Mouse (Mus musculus) neutrophil, adult 83 days (primary cell): ENCODE results near the gene Cyren. TPM values are rescaled to one million over a fixed set of nuclear protein-coding genes. Genes with fewer than 3 reads are reported as not detected.

Experiments
- total RNA-seq, 2 experiments: library from RNA; stranded (reverse); gene quantifications; one replicate each; pipeline ENCODE4 v1.2.4; 2023

Gene Cyren
- 10 to 100 TPM; 10.4 to 12.1 TPM for total RNA-seq

DNA sequence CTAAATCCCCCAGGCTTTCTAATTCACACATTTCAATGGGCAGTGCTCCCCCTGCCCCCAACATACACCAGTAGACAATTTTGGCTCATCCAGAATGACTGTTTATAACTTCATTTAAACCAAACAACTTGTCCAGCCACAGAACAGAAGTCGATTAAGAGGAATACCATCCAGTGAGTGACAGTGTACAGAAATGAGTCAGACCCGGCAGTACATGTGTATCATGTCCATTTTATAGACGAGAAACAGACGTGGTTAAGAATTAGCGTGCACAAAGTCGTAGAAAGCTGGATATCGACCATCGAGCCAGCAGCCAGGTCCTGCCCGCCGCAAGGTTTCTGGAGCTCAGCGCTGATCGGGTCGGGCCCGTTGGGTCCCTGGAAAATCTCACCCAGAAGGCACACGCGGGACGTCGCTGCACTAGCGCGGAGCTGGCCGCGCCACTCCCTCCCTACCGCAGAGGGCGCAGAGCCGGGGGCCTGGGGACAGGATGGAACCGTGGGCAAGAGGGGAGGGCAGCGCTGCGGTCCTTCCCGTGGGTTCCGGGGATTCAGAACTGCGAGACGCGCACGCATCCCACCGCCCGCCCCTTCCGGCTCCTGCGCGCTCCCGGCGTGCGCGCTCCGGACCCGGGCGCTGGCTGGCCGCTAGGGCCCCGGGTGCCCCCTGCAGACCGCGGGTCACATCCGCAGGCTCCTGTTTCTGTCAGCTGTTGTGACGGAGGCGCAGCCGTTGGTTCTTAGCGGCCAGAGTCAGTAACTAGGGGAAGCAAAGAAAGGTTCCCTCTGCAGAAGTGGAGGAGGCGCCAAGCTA, at the start of gene Cyren:
Cyren (minus strand) TSS at position 552 of the 813 bp plus-strand sequence.

DNA sequence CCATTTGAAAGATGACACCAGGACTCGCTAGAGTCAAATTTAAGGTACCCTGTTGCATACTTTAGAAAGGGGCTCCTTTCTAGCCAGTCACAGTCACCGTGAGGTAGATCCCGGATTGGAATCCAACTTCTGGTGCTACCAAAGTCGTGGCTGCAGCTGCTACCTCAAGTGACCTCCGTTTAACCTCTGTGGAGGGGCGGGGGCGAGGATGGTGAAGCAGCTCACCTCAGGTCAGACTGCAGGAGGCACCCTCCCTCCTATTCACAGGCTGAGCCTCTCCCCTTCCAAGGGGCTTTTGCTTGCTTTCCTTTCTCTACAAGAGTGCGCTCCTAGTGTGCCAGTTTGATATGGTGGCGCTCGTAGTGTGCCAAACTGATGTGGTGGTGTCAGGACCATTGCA, 42.1 kb upstream of the Cyren start, which contains the start of gene Stra8:
Stra8 (plus strand) TSS at position 208 of the 400 bp plus-strand sequence.

DNA sequence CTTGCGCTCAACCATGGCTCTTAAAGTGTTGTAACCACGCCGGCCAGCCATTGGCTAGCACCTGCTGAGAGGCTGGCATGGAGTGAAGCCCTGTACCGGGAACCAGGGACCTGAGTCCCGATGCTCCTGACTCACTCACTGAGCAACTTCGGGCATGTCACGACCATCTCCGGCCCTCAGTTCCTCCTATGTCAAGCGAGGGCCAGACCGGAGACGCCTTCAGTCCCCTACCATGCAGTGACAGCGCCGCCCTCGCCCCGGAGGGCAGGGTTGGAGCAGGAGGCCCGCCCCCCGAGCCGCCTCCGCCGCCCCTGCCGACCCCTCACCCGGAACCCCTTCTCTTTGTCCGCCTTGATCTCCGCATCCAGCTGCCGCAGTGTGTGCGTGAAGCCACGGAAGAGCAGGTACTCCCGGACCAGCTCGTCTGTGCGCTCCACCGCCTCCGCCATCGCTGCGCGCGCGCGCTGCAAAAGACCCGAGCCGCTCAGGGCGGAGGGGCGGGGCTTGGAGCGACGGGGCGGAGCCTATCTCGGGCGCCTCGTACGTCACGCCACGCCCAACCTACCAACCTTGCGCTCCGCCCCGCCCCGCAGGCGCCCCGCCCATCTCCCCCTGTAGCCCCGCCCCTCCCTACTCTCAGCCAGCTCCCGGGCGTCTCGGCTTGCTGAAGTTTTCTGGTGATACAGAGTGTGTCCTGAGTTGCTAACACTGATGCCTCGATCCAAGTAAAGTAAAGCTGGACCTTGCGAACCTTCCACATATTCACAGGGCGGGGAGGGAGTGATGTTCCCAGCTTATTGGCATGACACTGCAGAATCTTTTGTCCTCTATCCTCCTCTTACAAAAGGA, 32.7 kb upstream of the Cyren start, which contains the start of gene Wdr91:
Wdr91 (minus strand) TSS at position 506 of the 849 bp plus-strand sequence.

DNA sequence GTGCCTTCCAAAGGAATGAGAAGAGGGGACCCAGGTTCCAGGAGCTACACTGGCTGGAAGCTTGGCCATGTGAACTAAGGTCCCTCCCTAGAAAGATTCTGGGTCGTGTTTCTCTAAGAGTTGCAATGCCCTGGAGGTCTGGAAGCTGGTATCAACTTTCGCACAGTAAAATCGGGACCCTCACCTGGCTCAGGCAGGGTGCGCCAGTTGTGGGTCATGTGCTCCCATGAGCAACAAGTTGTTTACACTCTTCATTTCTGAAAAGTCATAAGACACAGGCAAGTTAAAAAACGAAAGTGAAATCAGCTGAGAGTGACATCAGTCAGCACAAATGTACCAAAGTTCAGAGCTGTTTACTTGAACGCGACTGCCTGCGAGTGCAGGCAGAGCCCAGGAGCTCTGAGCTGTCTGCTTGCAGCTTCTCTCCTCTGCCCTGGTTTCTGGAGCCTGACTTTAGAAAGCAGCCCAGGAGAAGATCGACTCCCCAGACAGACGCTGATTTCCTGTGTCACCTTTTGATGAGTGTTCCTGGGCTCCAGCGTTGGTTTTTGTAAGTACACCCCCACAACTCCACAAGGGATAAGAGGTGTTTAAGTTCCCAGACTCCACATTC, 15.0 kb downstream of the Cyren start, which contains the start of gene Tmem140:
Tmem140 (plus strand) TSS at position 356 of the 613 bp plus-strand sequence.

Other genes starting within 250 kb of the Cyren start
- 1 to 10 TPM in 1 of 2 experiments, under 1 TPM in 1; 0.60 to 2.1 TPM for gene Agbl3, start 97.6 kb downstream of the Cyren start, total RNA-seq
- gene Tmem140, start 14.9 kb downstream of the Cyren start, total RNA-seq: 1 to 10 TPM; 6.3 to 8.5 TPM
- gene Wdr91, start 32.8 kb upstream of the Cyren start, total RNA-seq: 10 to 100 TPM; 17.3 to 24.9 TPM
- not detected for gene Stra8, start 42.1 kb upstream of the Cyren start, total RNA-seq
- gene Slc23a4, start 110.3 kb upstream of the Cyren start, total RNA-seq: under 1 TPM in 1 of 2 experiments, not detected in 1; 0.33 TPM